Mouse (Mus musculus) kidney, adult 2 months (tissue): Measurements from ENCODE around the gene Pigz.

Experiments
- CTCF ChIP-seq: fragments of 200-500 bp; conservative IDR thresholded peaks from 2 replicates; pipeline ENCODE4 v1.5.1; 2011; ENCODE audit warnings: low read depth, mild to moderate bottlenecking, control low read depth, low read length, moderate library complexity, mixed read lengths; ENCODE audit not compliant: insufficient read depth, insufficient read length
- POLR2A ChIP-seq: fragments of 200-500 bp; IDR thresholded peaks from one replicate; pipeline ENCODE4 v1.6.1; 2011; ENCODE audit warnings: low read depth, low read length, control low read depth

DNA sequence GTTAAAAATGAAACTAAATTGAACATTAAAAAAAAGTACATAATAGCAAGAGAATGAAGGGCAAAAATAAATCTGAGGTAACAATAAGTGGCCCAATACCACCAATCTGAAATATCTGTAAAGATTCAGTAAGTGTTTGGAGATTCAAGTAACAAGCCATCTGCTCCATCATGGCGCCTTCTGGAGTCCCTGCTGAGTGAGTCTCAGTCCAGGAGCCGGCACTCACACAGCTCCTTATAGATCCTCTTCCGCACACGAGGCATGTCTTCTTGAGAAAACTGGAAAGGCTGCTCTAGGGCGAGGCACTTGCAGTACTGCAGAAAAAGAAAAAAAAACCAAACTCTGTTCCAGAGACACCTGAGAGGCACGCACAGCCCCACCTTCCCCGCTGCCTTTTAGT is 29.6 kb downstream of the Pigz start:
- TF ChIP-seq CTCF (no peak), POLR2A (no peak)
